Mouse (Mus musculus): Measurements from ENCODE around the gene B3galt1.

GRCm38 (mm10) chr2:68028811-68029210 is 463.1 kb downstream of the B3galt1 start:
- TF ChIP-seq EP300 (IDR thresholded peaks at IDR 0.05; ENCODE audit: insufficient read depth, low read depth, low read length) (no peak), POLR2A (IDR thresholded peaks at IDR 0.05; ENCODE audit: insufficient read depth, low read depth, low read length) (no peak), CTCF (IDR thresholded peaks at IDR 0.05) (no peak)

Data from heart, adult 2 months (tissue).